Mouse (Mus musculus) brain, embryonic 14.5 days (tissue): ENCODE measurements at regions not wholly inside any gene's neighbourhood (a gene's known extent, or its start where the extent isn't known, plus 50 kb on each side); places are given as distances from the start of the nearest gene placed in this dataset.
A peak's percentile ranks its signal among the peaks of the same experiment; 100 is the strongest.

ENCODE experiments used
- DNase-seq: peaks from one replicate; pipeline ENCODE4 v3.0.0-alpha.2; 2011; ENCODE audit warnings: low read depth
- CTCF ChIP-seq: fragments of 200-500 bp; IDR thresholded peaks from 2 replicates; pipeline ENCODE4 v1.5.1; 2012; ENCODE audit warnings: inconsistent platforms, mild to moderate bottlenecking, moderate library complexity, borderline replicate concordance; ENCODE audit not compliant: insufficient read depth, insufficient read length; ENCODE audit errors: extremely low read depth
- POLR2A ChIP-seq: fragments of 200-500 bp; IDR thresholded peaks from 2 replicates; pipeline ENCODE4 v1.6.1; 2012; ENCODE audit warnings: mild to moderate bottlenecking, inconsistent platforms, borderline replicate concordance; ENCODE audit not compliant: poor library complexity, insufficient read depth, insufficient read length, severe bottlenecking; ENCODE audit errors: extremely low read depth

- peak; percentile 71 for DNase-seq
Measured at GRCm38 (mm10) chr5:44416844-44417589, 190.6 kb upstream of the Tapt1 start.

GRCm38 (mm10) chr5:44414441-44414840 is 188.0 kb upstream of the Tapt1 start:
- TF ChIP-seq POLR2A (no peak), CTCF (no peak)
- DNase-seq = peak; percentile 91

More at GRCm38 (mm10) chr5:44416844-44417589, 190.6 kb upstream of the Tapt1 start:
- TF ChIP-seq POLR2A (no peak), CTCF (no peak)

GRCm38 (mm10) chr5:44403300-44403699 is 176.9 kb upstream of the Tapt1 start:
- TF ChIP-seq CTCF (no peak), POLR2A (no peak)
- DNase-seq = no peak

GRCm38 (mm10) chr5:44400573-44401332 is 174.3 kb upstream of the Tapt1 start:
- DNase-seq = peak; percentile 57
- TF ChIP-seq CTCF (no peak), POLR2A (no peak)

- DNase-seq = no peak
- no peak for TF ChIP-seq CTCF
- TF ChIP-seq POLR2A = no peak
Measured at GRCm38 (mm10) chr5:44387237-44387810, 160.9 kb upstream of the Tapt1 start.

GRCm38 (mm10) chr5:44386176-44386575 is 159.8 kb upstream of the Tapt1 start:
- no peak for TF ChIP-seq POLR2A
- no peak for TF ChIP-seq CTCF
- no peak for DNase-seq

GRCm38 (mm10) chr5:44383049-44383448 is 156.6 kb upstream of the Tapt1 start:
- DNase-seq = no peak
- no peak for TF ChIP-seq CTCF
- no peak for TF ChIP-seq POLR2A

- DNase-seq = peak; percentile 22
- TF ChIP-seq CTCF = no peak
- no peak for TF ChIP-seq POLR2A
Measured at GRCm38 (mm10) chr5:44370006-44370405, 143.6 kb upstream of the Tapt1 start.

- DNase-seq = peak; percentile 65
Measured at GRCm38 (mm10) chr5:44352324-44352723, 125.9 kb upstream of the Tapt1 start.

GRCm38 (mm10) chr5:44341457-44342014 is 115.1 kb upstream of the Tapt1 start:
- TF ChIP-seq POLR2A = no peak
- TF ChIP-seq CTCF = no peak
- no peak for DNase-seq

More at GRCm38 (mm10) chr5:44352324-44352723, 125.9 kb upstream of the Tapt1 start:
- TF ChIP-seq CTCF = no peak
- no peak for TF ChIP-seq POLR2A

GRCm38 (mm10) chr5:44338662-44339061 is 112.2 kb upstream of the Tapt1 start:
- no peak for TF ChIP-seq CTCF
- no peak for TF ChIP-seq POLR2A
- DNase-seq = no peak
